ENCODE assay signal across 11 mouse cellular contexts in the genomic region with DNA sequence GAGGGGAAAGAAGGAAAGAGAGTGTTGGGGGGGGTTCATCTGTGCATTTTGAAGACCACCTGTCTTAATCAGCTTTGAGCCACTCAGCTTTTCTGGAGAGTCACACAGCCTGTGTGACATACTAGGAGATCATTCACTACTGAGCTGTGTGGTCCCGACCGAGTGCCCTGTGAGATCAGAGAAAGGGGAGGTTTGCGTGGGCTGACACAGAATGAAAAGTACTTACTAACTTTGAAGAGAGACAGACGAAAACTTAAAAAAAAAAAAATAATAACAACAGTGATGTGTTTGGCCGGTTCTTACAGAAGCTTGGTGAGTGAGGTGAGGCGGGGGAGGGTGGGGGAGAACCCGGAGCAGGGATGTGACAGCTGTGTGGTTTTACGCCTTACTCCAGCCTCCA.
"Had no signal": no experiment of that assay in that cellular context is flagged by ENCODE, and none has a peak within 500 bp of the region (broad histone marks: within the 10 kb centered on the region; RNA-seq: fewer than 3 reads in every experiment).

No protein-coding gene starts in this region.

- H3K4me3 ChIP-seq: liver, embryonic 15.5 days; midbrain, embryonic 12.5 days; stomach, embryonic 15.5 days had no signal

- H3K4me1 ChIP-seq: liver, embryonic 15.5 days had no signal

- H3K27ac ChIP-seq: midbrain, embryonic 12.5 days; stomach, embryonic 15.5 days had no signal

- ATAC-seq: intestine, embryonic 16.5 days had no signal

- H3K27me3 ChIP-seq: liver, embryonic 15.5 days; stomach, embryonic 15.5 days had no signal

- H3K4me2 ChIP-seq: liver, embryonic 11.5 days; liver, embryonic 15.5 days; midbrain, embryonic 12.5 days; stomach, embryonic 15.5 days had no signal

- H3K9ac ChIP-seq: liver, embryonic 15.5 days; midbrain, embryonic 12.5 days; stomach, embryonic 15.5 days had no signal

- H3K9me3 ChIP-seq: liver, embryonic 15.5 days; midbrain, embryonic 12.5 days; stomach, embryonic 15.5 days had no signal

- DNase-seq: kidney, adult 9 months; layer of hippocampus, adult 9-11 months; lung, adult 2 months; right cerebral cortex, postnatal 14 days; thymus, adult 2 months; thymus, postnatal 25 days had no signal

- H3K36me3 ChIP-seq: liver, embryonic 15.5 days; midbrain, embryonic 12.5 days; stomach, embryonic 15.5 days had no signal
